Mouse (Mus musculus) leukemia stem cell, adult 10-12 weeks (primary cell): ENCODE data around the gene Cstf1. TPM values are rescaled to one million over a fixed set of nuclear protein-coding genes. Genes with fewer than 3 reads are reported as not detected.

ENCODE experiments used
- polyA plus RNA-seq: library from polyadenylated mRNA; stranded (reverse); fragments of >175 nt; gene quantifications from 2 replicates; pipeline ENCODE4 v1.2.3, GENCODE M21; 2012; ENCODE audit warnings: low replicate concordance

Cstf1 gene
- polyA plus RNA-seq = 3.8 and 19.3 TPM in 2 replicates

DNA sequence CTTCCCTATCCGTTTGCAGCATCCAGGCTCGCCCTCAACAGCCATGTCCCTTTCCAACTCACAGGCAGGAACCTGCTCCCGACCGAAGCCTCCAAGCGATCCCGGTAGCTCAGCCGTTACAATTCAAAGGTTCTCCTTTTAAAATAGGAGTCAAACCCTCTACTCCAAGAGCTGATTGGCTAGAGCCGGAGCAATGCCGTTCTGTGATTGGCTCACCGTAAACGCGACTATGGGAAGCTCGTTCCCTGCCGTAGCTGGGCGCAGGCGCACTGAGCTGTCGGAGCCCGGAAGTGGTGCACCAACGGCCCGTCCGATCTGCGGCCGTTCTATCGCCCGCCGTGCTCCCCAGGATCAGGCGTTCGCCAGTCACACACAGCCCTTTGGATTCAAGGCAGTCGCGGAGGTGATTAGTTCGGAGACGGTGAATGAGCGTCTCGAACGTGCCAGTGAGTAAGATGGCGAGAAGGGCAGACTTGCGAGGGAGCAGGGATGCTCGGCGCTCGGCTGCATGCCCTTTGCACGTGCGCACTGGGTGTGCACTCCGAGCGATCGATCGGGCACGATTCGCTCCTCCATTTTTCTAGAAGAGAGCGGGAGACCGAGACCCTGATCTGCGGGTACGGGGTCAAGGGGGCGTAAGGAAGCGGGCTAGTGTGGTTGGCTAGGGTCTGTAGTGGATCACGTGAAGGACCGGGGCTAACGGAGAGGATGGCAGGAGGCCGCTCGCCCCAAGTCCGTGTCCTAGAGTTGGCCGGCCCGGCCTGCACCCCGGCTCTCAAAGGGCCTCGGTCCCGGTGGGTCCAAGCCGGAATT is at the start of gene Cstf1, which contains the start of gene Aurka:
TSS of gene Cstf1 (plus strand) at position 271 of the 813 bp plus-strand sequence.
TSS of gene Aurka (minus strand) at position 125 of the 813 bp plus-strand sequence.

DNA sequence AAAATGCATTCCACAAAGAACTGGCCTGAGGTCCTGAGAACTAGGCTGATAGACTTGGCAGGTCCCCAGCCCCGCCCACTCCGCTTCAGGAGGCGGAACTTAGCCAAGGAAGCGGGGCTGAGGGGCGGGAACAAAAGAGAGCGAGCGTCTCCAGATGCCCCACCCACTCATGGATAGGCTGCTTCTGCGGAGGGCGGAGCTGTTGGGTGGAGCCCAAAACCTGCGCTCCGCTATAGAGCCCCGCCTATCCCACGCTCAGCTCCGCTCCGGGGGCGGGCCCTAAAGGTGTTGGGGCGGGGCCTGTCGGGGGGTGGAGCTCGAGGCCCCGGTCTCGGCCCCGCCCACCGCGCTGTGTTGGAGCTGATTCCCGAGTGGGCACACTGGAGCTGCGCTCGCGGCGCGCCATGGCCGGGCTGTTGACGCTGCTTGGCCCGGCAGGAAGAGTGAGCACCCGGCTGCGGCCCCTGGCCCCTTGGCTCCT is 25.2 kb upstream of the Cstf1 start, which contains the start of gene Fam210b:
TSS of gene Fam210b (plus strand) at position 308 of the 481 bp plus-strand sequence.

DNA sequence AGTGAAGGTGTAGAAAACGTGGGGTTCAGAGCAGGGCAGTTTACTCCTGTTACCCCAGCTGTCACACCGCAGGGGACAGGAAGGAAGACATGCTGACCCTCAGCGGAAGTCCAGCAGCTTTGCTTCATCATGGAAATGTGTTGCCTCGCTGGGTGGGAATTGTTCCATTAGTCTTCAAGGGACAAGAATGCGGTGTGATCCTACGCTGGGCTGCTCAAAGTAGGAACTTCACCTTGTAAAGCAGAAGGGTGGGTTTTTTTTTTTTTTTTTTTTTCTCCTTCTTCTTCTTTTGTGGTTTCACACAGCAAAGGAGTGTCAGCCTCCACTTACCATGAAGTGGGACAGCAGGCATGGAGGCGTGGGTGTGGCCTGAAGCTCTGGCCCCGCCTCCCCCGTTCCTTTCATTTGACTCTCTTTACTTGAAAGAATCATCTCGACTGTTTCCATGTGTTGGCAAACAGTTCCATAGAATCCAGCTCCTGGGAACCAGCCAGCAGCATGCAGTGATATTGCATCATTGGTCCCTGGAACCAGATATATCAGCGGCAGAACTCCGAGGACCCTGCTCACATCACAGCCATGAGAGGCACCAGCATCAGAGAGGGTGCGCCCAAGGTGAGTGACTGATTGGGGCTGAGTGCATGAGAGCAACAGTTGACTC is 23.0 kb downstream of the Cstf1 start, which contains the start of gene Cass4:
TSS of gene Cass4 (plus strand) at position 404 of the 661 bp plus-strand sequence.

Other genes with a start within 250 kb of the Cstf1 start
- not detected in 2 replicates for gene Mc3r, start 122.2 kb upstream of the Cstf1 start, polyA plus RNA-seq
- gene Fam210b, start 25.1 kb upstream of the Cstf1 start, polyA plus RNA-seq = 39.8 and 42.5 TPM in 2 replicates
- 16.7 and 42.4 TPM in 2 replicates for gene Aurka, start 146 bp upstream of the Cstf1 start, polyA plus RNA-seq
- gene Cass4, start 23.1 kb downstream of the Cstf1 start, polyA plus RNA-seq = 0.17 and 0.36 TPM in 2 replicates
- gene Rtf2, start 69.9 kb downstream of the Cstf1 start, polyA plus RNA-seq = 14.3 and 25.4 TPM in 2 replicates
- gene Gcnt7, start 87.9 kb downstream of the Cstf1 start, polyA plus RNA-seq = not detected in 2 replicates
- gene Fam209, start 101.8 kb downstream of the Cstf1 start, polyA plus RNA-seq = not detected in 2 replicates
- not detected in 2 replicates for gene Tfap2c, start 178.9 kb downstream of the Cstf1 start, polyA plus RNA-seq